Mouse (Mus musculus) C2C12 (cell line): ENCODE data around the gene Tmc8.

ENCODE experiments used
- CEBPB ChIP-seq: IDR thresholded peaks from one replicate; pipeline ENCODE4 v1.6.1; 2011; ENCODE audit warnings: low read depth, mild to moderate bottlenecking, control low read depth, moderate library complexity
- CTCF ChIP-seq: IDR thresholded peaks from one replicate; pipeline ENCODE4 v1.5.1; 2011; ENCODE audit not compliant: control insufficient read depth, insufficient read depth, insufficient read length
- MYOD1 ChIP-seq: IDR thresholded peaks from one replicate; pipeline ENCODE4 v1.6.1; 2011; ENCODE audit warnings: low read depth; ENCODE audit not compliant: control insufficient read depth, insufficient read length
- MYOG ChIP-seq: IDR thresholded peaks from one replicate; pipeline ENCODE4 v1.6.1; 2011; ENCODE audit not compliant: control insufficient read depth, insufficient read length; ENCODE audit errors: extremely low read depth
- USF1 ChIP-seq: IDR thresholded peaks from one replicate; pipeline ENCODE4 v1.6.1; 2011; ENCODE audit warnings: low read depth, mild to moderate bottlenecking, control low read depth, moderate library complexity

- TF ChIP-seq MYOG (no peak), CTCF (no peak), CEBPB (no peak), MYOD1 (no peak), USF1 (no peak)
These were observed 44.3 kb downstream of the Tmc8 start for GRCm38 (mm10) chr11:117826164-117826563.
